Mouse (Mus musculus): ENCODE measurements at regions not wholly inside any gene's neighbourhood (a gene's known extent, or its start where the extent isn't known, plus 50 kb on each side); places are given as distances from the start of the nearest gene placed in this dataset.

- DNase-seq, result no peak
- intact Hi-C loops (cut with DNase I), result no loop called here
Measured at GRCm38 (mm10) chr4:71835737-71836136, 78.0 kb upstream of the Gm11232 start.

GRCm38 (mm10) chr4:71811444-71811843 is 53.7 kb upstream of the Gm11232 start:
- no peak for DNase-seq
- intact Hi-C loops (cut with DNase I), result no loop called here

GRCm38 (mm10) chr4:71808271-71808670 is 50.5 kb upstream of the Gm11232 start:
- intact Hi-C loops (cut with DNase I), result no loop called here
- no peak for DNase-seq
